Mouse (Mus musculus): ENCODE measurements at regions not wholly inside any gene's neighbourhood (a gene's known extent, or its start where the extent isn't known, plus 50 kb on each side); places are given as distances from the start of the nearest gene placed in this dataset.
A peak's percentile ranks its signal among the peaks of the same experiment; 100 is the strongest.

DNA sequence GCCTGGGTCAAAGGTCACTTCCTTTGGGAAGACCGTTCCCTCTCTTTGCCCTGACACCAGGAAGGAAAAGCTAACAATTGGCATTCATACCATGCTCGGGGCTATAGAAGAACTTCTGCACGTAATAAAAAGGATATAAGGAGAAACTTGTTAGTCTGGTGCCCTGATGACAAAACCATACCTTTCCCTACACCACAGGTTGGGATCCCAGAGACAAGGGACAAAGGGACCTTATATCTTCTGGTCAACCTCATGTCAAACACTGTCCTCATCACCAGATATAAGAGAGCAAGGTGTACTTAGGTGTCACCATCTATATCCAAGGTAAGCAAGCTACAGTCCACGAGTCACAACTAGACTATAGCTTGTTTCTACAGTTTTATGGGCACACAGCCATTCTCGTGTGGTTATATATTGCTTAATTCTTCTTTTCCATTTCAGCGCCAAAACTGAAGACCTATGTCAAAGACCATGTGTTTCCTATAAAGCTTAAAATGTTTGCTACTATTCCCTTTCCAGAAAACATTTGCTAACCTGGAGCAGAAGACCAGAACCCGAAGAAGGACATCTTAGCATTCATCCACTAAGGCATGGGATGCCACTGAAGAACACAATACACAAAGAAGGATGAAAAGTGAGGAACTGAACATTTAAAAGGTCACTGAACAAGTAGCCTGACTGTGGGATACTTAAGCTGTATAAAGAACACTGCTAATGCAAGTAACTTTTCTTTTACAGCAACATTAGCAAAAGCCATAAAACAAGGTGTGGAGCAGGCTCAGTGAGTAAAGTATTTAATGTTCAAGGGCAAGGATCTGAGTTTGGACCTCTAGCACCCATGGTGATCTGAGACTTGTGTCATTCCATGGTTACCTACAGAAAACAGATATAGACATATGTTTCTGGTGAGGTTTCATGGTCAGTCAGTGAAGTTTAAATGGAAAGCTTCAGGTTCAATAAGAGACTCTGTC is 437.7 kb upstream of the Cd180 start:
- DNase-seq (ENCODE audit: low spot score in 2 of 2): no peak

DNA sequence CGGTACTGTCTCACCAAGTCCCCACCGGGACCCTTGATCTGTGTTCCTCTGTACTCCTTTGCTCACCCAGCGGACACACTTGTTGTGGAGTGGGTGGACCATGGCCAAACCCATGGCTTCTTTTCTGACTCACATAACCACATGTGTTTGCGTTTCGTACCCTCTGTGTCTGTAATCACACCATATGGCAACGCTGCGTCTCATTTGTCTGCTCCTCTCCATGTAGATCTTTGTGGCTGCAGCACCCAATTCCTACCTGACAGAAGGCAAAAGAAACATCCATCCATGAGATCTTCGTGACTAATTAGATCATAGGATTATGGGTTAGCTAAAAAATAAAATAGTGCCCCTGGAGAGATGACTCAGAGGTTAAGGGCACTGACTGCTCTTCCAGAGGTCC is 435.2 kb upstream of the Cd180 start:
- DNase-seq (ENCODE audit: low spot score in 2 of 2): no peak

DNA sequence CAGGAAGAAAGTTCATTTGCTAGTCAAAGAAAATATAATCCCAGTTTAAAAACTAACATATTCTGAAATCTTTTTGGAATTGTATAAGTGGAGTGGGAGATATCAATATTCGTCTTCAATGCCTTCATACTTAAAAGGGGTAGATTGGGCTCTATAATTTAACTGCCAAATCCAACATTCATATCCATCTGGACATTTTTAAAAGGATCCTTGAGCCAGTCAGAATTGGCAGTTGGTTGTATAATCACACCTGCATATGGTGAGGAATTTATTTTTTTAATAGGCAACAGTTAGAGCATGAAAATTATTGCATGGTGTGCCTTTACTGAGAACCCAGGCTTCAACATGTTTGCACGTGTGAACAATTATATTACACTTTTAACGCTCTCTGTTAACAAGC is 419.5 kb upstream of the Cd180 start:
- DNase-seq (ENCODE audit: low spot score in 2 of 2): no peak

DNA sequence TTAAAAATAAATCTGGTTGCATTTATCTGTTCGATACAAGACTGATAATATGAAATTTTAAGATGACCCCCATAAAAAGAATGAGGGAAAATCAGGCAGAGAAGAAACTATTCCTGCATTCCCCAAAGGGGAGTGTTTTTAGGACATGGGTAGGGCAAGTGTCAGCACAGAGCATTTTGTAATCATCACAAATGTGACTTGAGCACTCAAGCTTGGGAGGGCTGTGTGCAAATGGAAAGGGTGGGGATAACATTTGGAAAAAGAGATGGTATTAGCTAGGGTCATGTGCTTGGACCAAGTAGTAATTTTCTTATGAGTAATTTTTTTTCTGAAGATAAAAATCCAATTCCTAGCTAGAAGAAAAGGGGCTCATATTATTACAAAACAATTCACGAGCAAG is 418.1 kb upstream of the Cd180 start:
- DNase-seq (ENCODE audit: low spot score in 2 of 2): no peak

DNA sequence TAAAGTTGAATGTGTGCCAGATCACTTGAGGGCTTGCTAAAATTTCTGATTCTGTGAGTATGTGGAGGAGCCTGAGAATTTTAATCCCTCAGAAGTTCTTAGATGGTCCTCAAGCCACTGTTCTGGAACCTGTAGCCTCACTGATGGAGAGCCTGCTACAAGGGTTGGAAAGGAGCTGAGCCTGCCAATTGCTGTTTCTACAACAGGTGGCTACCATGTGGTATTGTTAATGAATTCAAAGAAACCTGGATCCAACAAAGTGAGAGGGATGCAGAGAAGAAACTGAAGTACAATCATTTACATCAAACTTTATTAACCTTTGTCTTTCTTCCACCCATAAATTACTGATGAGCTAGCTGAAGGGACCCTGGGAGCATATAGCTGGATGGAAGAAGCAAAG is 416.5 kb upstream of the Cd180 start:
- DNase-seq (ENCODE audit: low spot score in 2 of 2): no peak

DNA sequence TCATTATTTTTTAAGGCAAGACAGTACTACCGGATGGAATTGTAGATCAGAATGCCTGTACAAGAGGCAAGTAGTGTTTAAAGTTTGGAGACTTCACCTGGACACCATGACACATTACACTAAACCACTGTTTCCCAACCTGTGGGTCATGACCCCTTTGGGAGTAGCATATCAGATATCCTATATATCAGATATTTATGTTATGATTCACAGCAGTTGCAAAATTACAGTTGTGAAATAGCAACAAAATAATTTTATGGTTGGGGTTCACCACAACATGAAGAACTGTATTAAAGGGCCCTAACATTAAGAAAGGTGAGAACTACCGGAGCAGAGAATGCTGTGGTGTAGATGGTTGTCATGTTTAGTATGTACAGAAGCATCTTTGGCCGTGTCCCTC is 413.2 kb upstream of the Cd180 start:
- no peak for DNase-seq (ENCODE audit: low spot score in 2 of 2)

DNA sequence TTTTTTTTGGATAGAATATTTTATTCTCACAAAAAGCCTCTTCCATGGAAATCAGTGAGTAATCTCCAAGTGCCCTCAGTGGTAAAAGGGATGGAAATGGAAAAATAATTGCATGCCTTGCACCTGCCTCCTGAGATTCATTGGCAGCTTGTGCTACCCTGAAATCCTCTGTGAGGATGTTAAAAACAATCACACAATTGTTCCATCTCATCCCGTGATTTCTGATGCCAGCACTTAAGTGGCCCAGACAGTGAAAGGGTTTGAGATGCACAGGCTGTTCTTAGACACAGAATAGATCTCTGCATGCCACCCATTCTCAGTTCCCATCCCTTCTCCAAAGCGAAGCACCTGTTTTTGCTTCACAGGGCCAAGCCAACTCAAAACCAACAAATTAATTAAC is 398.9 kb upstream of the Cd180 start:
- DNase-seq (ENCODE audit: low spot score in 2 of 2): no peak

DNA sequence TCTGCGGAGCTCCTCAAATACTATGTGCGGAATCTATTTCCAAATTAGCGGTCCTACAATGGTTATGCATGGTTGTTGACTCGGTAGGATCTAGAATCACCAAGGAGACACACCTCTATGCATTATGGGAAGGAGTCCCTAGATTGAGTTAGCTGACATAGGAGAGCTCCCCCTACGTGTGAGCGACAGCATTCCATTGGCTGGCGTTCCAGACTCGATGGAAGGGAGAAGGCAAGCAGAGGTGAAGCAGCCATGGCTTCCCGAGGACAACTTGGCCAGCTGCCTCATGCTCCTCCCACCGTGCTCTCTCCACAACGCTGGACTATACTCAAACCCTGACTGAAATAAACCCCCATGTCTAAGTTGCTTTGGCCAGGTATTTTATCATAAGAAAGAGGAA is 398.3 kb upstream of the Cd180 start:
- no peak for DNase-seq (ENCODE audit: low spot score in 2 of 2)

DNA sequence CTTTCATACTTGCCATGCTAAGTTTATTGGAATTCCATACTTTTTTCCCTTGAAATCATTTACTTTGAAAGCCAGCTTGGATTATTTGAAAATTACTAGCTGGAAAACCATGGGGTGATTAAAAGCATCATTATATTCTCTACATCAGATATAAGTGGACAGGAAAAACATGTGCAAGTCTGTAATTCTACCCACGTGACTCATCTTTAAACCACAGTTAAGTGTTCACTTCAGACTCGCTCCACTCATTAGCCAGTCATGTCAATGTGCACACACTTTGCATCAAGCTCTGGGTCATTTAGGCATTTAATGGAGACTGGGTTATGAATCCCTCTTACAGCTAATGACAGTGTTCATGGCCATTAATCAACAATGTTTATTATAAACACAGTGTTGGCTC is 385.4 kb upstream of the Cd180 start:
- no peak for DNase-seq (ENCODE audit: low spot score in 2 of 2)

DNA sequence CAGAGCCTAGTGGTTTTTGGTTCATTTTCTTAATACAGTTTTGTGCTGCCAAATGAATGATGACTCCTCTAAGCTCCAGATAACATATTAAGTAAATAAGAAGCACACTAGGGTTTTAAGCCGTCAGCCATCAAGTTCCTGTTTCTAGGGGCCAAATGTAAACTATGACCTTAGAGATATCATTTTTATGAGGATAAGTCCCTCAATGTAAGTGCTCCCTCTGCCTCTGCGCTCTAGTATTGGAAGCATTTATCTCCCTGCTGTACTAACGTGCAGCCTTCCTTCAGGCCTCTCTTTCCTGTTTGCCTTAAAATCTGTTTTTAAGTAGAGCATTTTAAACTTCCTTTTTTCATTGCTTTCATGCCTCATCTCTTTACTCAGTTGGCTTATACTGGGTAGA is 381.3 kb upstream of the Cd180 start:
- no peak for DNase-seq (ENCODE audit: low spot score in 2 of 2)

DNA sequence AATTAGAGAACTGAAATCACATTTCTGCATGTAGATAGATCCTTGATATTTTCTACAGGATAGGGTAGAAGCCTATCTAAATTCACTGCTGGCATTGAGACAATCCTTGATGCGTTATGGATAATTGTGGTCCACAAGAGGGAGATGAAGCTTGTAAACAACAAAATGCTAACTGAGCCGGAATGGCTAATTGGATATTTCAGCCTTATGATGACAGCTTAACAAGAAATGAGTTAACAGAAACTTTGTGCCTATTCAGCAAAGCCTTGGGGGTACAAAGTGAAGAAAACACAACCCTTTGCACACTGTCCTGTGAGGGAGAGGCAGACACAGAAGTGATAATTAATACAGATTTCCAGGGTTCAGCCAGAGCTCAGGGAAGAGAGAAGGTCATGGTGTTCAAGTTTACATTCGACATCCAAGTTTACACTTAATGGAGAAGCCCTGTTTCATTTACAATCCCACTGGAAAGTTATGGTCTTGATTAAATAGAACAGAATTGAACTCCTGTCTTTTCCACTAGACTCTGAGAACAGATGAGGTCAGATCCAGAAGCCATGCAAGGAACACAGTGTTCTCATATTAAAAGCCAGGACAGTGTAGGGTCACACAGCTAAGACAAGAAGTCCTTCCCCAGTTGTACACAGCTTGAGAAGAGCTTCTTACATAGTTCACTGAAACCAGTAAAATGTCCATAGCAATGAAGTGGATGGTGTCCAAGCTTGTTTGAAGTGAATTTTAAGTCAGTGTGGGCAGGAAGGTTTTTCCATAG is 377.3 kb upstream of the Cd180 start:
- DNase-seq (ENCODE audit: low spot score in 2 of 2): no peak

DNA sequence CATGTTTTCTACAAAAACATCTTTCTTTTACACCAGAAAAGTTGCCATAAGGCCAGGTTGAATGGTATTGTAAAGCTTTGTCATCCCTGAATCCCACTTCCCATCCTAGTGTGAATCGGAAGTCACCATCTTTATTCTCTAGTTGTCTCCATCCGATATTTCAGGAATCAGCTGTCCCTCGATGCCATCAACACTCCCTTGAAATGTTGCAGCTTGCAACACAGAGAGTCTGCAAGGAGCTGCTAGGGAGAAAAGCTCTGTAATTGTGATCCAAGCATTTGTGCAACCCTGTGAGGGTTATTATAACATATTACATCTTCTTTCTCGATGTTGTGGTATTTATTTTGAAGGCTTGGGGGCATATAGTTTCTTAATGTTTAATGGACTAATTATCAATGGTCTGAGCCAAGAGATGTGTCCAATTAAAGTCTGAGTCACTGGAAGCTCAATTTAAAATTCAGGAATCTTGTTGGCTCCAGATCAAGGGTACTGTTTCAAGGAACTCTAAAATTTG is 374.4 kb upstream of the Cd180 start:
- no peak for DNase-seq (ENCODE audit: low spot score in 2 of 2)

DNA sequence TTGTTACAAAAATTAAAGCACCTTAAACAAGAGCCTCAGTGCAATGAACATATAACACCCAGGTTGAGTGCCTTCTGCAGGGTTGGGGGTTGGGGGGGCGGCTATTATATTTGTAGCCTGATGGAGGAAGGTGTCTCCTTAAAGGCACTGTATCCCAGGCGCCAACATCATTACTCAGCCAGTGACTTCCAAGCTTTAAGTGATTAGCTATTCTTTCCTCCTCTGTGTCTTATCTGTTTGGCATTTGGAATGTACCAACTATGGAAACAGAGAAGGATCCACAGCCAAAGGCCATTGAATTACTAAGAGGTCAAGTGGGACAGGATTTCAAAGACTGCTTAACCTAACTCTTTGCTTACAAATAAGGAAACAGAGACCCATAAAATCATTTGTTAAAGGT is 373.9 kb upstream of the Cd180 start:
- no peak for DNase-seq (ENCODE audit: low spot score in 2 of 2)

DNA sequence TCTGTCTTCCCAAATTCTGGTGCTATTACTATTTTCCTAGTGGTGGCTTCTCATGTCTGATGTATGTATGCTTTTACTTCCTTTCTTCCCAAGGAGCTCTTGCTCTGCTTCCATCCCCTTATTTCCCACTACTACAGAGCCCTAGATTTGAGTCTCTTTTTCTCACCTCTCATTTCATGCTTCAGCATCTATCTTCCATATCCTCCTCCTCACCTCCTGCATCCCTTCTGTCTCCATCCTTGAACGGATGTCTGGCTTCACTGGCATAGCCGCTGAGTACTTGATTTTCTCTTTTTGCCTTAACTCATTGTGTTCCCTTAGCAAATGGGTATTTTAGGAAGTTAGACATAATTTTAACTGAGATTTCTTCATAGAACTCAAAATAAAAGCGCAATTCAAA is 369.5 kb upstream of the Cd180 start:
- no peak for DNase-seq (ENCODE audit: low spot score in 2 of 2)

DNA sequence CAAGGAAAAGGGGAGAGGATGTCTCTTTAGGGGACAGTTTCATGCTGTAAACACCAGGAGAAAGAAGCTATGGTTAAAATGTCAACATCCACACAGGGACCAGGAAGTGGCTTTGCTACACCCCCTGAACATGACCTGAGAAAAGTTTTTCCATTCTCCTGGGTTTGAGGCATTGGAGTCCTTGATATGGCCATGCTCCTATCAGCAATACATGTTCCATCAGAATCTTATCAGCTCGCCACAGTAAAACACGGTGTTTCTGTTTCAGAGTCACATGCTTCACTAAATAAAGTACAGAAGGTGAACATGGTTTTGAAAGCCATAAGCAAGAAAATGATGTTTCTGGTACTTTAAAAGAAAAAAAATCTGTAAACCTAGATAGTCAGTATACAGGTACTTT is 367.4 kb upstream of the Cd180 start:
- no peak for DNase-seq (ENCODE audit: low spot score in 2 of 2)

DNA sequence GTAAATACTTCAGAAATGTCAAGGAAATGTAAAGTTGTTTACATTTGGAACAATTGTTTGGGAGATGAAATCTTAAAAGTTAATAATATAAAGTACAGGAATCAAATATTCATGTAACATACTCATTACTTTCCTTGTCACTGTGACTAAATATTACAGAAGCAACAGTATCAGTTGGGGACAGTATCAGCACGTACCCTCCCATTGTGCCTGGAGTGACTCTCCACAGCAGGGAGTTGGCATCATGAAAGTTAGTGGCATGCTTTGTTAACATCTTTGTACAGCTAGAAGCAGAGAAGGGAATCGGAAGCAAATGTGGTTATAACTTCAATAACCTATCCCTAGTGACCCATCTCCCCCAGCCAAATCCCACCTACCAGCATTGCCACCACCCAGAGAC is 366.8 kb upstream of the Cd180 start:
- no peak for DNase-seq (ENCODE audit: low spot score in 2 of 2)

DNA sequence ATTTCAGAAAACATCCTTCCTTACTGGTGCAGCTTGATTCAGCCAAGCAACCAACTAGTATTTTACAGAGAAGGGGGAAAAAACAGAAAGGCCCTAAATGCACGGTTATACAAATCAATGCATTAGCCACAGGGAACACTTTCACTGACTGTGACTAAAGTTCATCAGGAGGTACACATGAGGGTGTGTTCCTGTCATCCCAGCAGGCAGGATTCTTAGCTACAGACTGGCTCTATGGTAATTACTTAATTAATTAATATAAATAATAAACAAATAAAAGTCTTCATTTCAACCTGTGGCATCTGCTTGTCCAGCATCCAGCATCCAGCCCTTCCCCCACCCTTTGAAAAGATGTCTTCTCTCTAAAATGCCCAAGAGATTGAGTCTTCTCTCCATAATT is 359.7 kb upstream of the Cd180 start:
- DNase-seq (ENCODE audit: low spot score in 2 of 2): no peak

DNA sequence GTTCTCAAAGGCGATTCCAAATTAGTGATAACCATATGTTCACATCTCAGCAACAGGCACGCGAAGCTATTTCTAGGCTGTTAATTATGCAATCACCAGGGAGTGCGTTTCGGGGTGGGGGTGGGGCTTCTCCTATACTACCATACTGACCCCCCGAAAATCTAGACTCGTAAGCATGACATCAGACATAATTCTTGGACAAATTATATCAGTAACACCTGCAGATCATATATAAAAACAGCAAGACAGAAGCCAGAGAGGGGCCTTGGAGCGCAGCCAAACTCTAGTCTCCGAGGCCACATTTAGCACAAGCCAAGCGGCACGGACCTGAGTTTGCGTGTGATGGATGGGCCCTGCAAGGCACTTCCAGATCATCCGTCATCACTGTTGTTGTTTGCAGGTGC is 359.2 kb upstream of the Cd180 start:
- DNase-seq (ENCODE audit: low spot score in 2 of 2): peak; percentile 31 to 32

DNA sequence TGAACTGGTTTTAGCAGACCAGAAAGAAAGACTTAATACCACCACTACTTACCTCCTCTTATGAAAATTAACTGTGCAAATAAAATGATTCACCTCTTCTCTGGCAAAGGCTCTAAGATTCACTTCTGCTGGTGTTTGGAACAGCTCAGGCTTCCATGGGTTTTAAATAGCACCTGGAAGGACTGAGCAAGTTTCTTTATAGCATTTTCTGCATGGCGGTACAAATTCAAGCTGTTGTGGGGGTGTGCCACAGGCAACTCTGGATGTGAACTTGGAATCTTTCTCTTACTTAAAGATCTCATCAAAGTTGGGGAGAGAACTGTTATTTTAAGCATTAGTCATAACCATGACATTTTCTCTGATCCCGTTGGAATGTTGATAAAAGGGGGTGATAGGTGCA is 350.1 kb upstream of the Cd180 start:
- DNase-seq (ENCODE audit: low spot score in 2 of 2): no peak

DNA sequence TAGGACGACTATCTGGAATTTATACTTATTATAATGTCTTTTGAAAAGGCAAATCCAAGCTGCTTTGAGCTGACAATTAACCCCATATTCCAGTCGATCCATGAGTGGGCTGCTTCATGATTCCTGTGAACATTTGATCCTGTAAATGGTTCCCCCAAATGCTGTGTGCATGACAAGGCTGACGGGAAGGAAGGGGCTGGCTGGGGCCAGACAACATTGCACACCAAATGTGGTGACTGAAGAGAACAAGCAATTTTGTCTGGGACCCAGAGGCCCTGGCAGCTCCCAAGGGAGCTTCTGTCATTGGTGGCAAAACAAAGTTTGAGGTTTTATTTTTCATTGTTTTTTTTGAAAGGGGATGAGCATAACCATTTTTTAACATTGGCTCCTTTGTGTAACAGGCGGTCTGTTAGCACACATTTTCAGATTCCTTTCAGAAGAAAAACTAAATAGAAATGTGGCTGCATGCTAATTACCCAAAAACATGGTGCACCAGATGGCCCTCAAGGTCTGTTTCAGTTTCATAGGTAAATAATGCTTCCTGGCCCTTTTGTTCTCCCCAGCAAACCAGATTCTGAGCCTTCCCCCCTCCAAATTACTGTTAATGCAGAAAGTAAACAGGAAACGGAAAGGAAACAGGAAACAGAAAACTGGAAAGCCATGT is 348.6 kb upstream of the Cd180 start:
- no peak for DNase-seq (ENCODE audit: low spot score in 2 of 2)

DNA sequence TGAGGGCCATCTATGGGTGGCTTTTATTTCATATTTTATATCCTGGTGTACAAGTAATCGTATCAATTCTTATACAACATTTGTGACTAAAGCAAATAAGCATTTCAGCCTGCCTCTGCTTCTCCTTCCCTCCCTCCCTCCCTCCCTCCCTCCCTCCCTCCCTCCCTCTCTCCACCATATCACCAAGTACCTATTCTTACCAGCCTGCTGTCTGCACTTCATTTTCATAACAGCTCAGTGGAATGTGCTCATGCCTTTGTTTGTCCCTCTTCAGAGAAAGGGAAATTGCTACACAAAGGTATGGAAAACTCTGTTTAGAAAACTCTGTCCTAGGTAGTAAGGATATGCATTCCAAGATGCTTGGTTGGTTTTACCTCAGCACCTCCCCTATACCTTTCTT is 343.9 kb upstream of the Cd180 start:
- no peak for DNase-seq (ENCODE audit: low spot score in 2 of 2)

DNA sequence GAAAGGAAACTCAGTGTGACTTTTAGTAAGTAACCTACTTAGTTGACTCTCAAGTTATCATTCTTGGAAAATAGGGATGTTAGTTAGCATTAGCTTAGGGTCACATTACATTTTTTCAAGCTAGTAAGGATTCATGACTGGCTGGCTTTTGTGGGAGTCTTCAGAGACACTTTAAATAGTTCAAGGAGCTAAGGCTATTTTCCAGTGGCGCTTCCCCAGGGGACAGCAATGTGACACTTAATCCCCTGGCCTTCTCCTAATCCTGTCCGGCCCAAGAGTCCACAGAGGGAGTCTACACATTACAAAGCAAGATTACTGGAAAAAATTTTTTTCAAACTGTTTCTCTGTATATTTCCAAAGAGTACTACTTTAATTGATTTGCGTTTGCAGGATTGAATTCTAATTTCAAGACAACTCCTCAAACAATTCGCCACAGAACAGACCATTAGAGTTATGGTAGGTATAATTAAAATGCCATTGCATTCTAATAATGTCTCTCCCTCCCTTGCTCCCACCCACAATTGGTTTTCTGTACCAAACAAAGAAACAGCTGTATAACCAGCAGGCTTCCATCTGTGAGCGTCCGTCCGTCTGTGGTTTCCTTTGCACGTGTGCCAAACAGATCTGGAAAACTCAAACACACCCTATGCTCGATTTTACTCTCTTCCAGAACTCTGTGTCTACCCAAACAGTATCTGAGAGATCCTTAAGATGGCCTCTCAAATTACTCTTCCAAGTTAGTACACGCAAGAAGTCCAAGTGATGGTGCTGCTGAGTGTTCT is 341.1 kb upstream of the Cd180 start:
- no peak for DNase-seq (ENCODE audit: low spot score in 2 of 2)

Measured in frontal cortex, postnatal 14 days (tissue).